Mouse (Mus musculus) forebrain, embryonic 13.5 days (tissue): ENCODE measurements at regions not wholly inside any gene's neighbourhood (a gene's known extent, or its start where the extent isn't known, plus 50 kb on each side); places are given as distances from the start of the nearest gene placed in this dataset.

Source experiments
- ATAC-seq: fragments of 200-750 bp; cut with Nextera tagmentation; 2 replicates; pipeline ENCODE4 v1.8.0; 2017
- H3K27ac ChIP-seq: fragments of 300-500 bp; sonication (generic); 2 replicates; pipeline ENCODE4 v1.5.1; 2015; ENCODE audit warnings: inconsistent platforms, mild to moderate bottlenecking, moderate library complexity
- H3K27me3 ChIP-seq: fragments of 300-500 bp; sonication (generic); 2 replicates; pipeline ENCODE4 v1.6.1; 2015; ENCODE audit warnings: mild to moderate bottlenecking, inconsistent platforms
- H3K36me3 ChIP-seq: fragments of 300-500 bp; sonication (generic); 2 replicates; pipeline ENCODE4 v1.6.1; 2015; ENCODE audit warnings: mild to moderate bottlenecking, inconsistent platforms; ENCODE audit not compliant: poor library complexity, severe bottlenecking
- H3K4me1 ChIP-seq: fragments of 300-500 bp; sonication (generic); 2 replicates; pipeline ENCODE4 v1.6.1; 2015; ENCODE audit warnings: inconsistent platforms
- H3K4me2 ChIP-seq: fragments of 300-500 bp; sonication (generic); 2 replicates; pipeline ENCODE4 v1.6.1; 2015; ENCODE audit warnings: inconsistent platforms, mild to moderate bottlenecking, moderate library complexity
- H3K4me3 ChIP-seq: fragments of 300-500 bp; sonication (generic); 2 replicates; pipeline ENCODE4 v1.5.1; 2015; ENCODE audit warnings: mild to moderate bottlenecking, inconsistent platforms
- H3K9ac ChIP-seq: fragments of 300-500 bp; sonication (generic); 2 replicates; pipeline ENCODE4 v1.6.1; 2015; ENCODE audit warnings: mild to moderate bottlenecking, inconsistent platforms
- H3K9me3 ChIP-seq: fragments of 300-500 bp; sonication (generic); replicated peaks from 2 replicates; pipeline ENCODE4 v1.6.1; 2016; ENCODE audit warnings: inconsistent platforms
- WGBS: fragments of 180-500 bp; shearing (Covaris S2); methylation state at CpG from one replicate; pipeline ENCODE4 v1.1.7; 2015; 5-methylcytosine and 5-hydroxymethylcytosine counted together

DNA sequence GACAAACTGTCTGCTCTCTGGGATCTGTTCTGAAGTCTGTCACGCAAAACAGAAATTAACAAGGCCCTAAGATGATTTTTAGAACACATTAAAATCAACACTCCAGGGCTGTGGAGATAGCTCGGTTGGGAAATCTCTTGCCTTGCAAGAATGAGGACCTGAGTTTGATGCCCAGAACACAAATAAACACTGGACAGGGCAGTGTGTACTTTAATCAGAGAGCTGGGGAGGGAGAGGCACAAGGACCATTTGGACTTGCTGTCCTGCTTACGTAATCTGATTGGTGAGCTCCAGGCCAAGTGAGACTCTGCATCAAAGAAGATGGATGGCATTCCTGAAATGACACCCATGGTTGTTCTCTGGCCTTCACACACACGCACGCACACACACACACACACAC, 111.2 kb upstream of the Stac start:
- ATAC-seq = no peak
- no peak overlapping the region for H3K27ac ChIP-seq
- 90% methylated on average over 5 of the region's 5 CpGs for WGBS

DNA sequence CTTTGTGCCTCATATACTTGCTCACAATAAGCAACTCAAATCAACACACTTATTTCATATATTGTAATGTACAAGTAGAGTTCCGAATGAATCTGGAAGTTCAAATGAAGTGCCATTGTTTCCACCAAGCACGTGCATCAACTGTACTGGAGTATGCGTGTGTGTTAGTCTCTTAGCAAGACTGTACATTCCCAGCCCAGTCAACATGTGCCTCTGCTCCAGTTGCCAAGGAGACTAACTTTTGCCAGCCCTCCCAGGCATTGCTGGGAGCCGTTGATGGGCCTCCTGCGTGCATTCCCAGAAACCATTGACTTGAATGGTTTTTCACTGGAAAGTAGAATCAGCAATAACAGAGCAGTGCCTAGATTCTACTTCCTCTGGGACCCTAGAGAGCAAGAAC, 110.7 kb upstream of the Stac start:
- ATAC-seq = no peak
- no peak overlapping the region for H3K27ac ChIP-seq

More for the DNA sequence above, 111.2 kb upstream of the Stac start:
- Histone ChIP-seq H3K27me3 (no peaks in the 10 kb centered on the region), H3K4me3 (no peak overlapping the region), H3K4me1 (no peaks in the 10 kb centered on the region), H3K9ac (no peak overlapping the region), H3K36me3 (no peaks in the 10 kb centered on the region), H3K9me3 (no peaks in the 10 kb centered on the region), H3K4me2 (no peak overlapping the region)

DNA sequence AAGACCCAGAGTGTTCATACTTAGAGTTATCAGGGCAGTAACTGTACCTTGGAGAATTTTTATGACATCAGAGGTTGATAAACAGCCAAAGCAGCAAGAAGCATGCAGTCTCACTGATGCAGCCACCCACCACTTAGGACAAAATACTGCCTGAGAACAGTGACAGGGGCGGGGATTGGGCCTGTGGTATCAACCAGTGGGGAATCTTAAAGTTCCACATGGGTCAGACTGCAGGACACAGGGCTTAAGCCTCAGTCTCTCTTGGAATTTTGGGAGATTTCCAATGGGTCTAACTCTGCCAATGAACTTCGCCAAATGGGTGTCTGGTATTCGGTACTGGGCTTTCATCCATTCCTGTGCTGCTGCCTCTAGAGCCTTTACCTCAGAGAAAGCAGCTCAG, 88.8 kb upstream of the Stac start:
- no peak for ATAC-seq
- 85% methylated on average over 3 of the region's 3 CpGs for WGBS
- H3K36me3 ChIP-seq = no peaks in the 10 kb centered on the region
- no peak overlapping the region for H3K4me3 ChIP-seq
- H3K4me2 ChIP-seq = no peak overlapping the region
- no peaks in the 10 kb centered on the region for H3K4me1 ChIP-seq
- H3K9me3 ChIP-seq = no peaks in the 10 kb centered on the region
- H3K27ac ChIP-seq = no peak overlapping the region
- no peak overlapping the region for H3K9ac ChIP-seq
- no peaks in the 10 kb centered on the region for H3K27me3 ChIP-seq

More for the DNA sequence above, 110.7 kb upstream of the Stac start:
- Histone ChIP-seq H3K4me2 (no peak overlapping the region), H3K9ac (no peak overlapping the region), H3K4me3 (no peak overlapping the region), H3K9me3 (no peaks in the 10 kb centered on the region), H3K36me3 (no peaks in the 10 kb centered on the region), H3K4me1 (no peaks in the 10 kb centered on the region), H3K27me3 (no peaks in the 10 kb centered on the region)
- 90% methylated on average over 5 of the region's 5 CpGs for WGBS

DNA sequence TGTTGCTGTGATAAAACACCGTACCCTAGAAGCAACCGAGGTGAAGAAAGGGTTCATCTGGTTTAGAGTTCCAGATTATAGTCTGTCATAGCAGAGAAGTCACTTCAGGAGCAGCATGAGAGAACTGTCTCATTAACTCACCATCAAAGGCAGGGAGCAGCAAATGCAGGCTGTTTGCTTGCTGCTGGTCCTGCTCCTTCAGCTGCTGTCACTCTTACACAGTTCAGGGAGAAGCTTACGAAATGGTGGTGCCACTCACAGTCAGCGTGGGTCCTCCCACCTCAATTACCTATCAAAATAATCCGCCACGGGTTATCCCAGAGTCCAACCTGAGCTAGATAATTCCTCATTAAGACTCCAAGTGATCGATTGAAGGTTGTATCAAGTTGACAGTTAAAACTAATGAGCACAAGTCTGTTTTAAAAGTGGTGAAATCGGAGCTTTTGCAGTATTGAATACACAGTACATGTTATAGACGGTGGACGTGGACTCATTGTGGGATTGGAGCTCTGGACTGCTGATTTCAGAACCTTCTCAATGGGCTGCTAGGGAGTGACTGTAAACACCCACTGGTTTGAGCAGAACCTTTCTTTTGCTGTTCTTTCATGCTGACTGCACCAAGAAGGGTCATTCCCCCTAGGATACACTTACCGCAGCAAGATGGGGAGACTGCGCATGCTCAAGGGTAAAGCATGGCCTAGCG, 87.4 kb upstream of the Stac start:
- no peaks in the 10 kb centered on the region for H3K27me3 ChIP-seq
- no peak overlapping the region for H3K9ac ChIP-seq
- 0 out of 2 replicates have a peak overlapping the region, but pooled peaks have one; percentile 7 for H3K4me2 ChIP-seq
- no peak overlapping the region for H3K27ac ChIP-seq
- no peaks in the 10 kb centered on the region for H3K9me3 ChIP-seq
- H3K4me1 ChIP-seq = no peaks in the 10 kb centered on the region
- H3K36me3 ChIP-seq = no peaks in the 10 kb centered on the region
- ATAC-seq = 0 out of 2 replicates have a peak, but pooled peaks have one; percentile 45
- no peak overlapping the region for H3K4me3 ChIP-seq
- 57% methylated on average over 13 of the region's 13 CpGs for WGBS

DNA sequence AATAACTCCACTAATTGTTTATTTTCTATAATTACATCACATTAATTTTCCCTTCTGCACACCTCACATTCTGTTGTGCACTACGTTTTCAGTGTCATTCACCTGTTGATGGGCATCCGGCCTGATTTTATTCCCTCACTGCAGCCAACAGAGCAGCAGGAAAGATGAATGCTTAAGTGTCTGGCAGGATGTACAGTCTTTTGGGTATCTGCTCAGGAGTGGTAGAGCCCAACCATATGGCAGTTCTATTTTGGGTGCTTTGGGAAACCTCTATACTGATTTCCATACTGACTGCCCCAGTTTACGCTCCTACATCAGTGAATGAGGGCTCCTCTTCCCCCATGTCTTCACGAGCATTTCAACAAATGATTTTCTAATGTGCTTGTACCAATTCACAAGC, 84.1 kb upstream of the Stac start:
- H3K27ac ChIP-seq = no peak overlapping the region
- H3K4me3 ChIP-seq = no peak overlapping the region
- peak; percentile 51; the same call in 1 of the 2 replicates for ATAC-seq
- no peak overlapping the region for H3K4me2 ChIP-seq
- H3K36me3 ChIP-seq = no peaks in the 10 kb centered on the region
- WGBS = 85% methylated on average over 4 of the region's 4 CpGs
- H3K4me1 ChIP-seq = no peaks in the 10 kb centered on the region
- H3K27me3 ChIP-seq = no peaks in the 10 kb centered on the region
- no peaks in the 10 kb centered on the region for H3K9me3 ChIP-seq
- no peak overlapping the region for H3K9ac ChIP-seq

DNA sequence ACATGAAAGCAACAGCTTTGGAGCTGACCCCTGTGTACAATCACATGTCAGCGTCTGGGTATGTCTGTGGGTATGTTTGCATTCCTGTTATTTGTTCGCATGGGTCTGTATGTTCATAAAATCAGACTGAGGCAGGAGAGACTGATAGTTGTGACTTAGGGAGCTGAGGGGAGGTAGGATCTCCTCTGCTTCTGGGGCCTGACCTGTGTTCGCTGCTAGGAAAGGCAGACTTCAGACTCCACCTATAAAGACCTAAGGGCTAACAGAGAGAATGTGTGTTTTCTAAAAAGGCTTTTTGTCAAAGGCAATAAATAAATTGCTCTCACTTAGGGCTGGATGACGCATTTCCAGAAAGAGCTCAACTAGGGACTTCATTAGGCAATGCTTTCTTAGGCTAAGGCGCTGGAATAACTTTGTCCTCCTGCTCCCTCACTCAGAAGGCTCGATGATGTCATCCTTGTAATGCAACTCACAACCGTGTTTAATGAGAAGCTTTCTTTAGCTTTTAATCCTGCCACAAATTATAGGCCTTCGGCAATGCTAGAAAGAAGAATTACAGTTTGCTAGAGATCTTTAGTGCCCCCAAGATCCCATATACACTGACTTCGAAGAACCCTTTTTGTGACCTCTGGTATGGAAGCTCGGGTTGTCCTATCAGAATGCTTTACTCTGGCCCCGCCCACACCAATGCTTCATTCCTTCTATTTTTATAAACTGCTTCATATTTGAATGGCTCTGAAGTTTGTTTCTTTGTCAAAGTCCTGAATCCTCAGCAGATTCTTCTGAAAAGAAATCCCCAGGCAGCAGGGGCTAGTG, 72.7 kb upstream of the Stac start:
- Histone ChIP-seq H3K9me3 (no peaks in the 10 kb centered on the region), H3K4me2 (no peak overlapping the region), H3K9ac (no peak overlapping the region), H3K36me3 (no peaks in the 10 kb centered on the region), H3K4me1 (peaks cover 17% of the 10 kb centered on the region), H3K4me3 (no peak overlapping the region), H3K27ac (peak overlapping the region; percentile 2; the same call in 1 of the 2 replicates), H3K27me3 (no peaks in the 10 kb centered on the region)
- ATAC-seq = peak; percentile 77; the same call in 1 of the 2 replicates
- WGBS = 52% methylated on average over 11 of the region's 11 CpGs

DNA sequence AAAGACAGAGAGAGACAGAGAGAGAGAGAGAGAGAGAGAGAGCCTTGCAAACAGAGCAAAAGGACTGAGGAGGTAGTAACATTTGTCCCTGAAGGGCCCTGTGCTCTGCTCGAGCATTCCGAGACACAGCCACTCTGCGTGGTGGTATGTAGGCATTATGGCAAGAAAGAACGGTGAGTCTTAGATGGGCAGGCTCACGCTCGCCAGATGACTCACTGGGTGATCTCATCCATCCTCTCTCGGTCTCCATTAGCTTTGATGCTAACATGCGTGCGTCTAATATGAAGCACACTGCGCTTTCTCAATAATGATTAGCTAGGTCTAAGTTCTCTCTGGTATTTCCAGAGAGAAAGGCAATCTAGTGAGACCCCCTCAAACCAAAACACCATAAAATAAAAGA, 65.1 kb upstream of the Stac start:
- no peak overlapping the region for H3K4me3 ChIP-seq
- ATAC-seq = no peak
- no peaks in the 10 kb centered on the region for H3K36me3 ChIP-seq
- no peaks in the 10 kb centered on the region for H3K4me1 ChIP-seq
- H3K9me3 ChIP-seq = no peaks in the 10 kb centered on the region
- no peaks in the 10 kb centered on the region for H3K27me3 ChIP-seq
- H3K4me2 ChIP-seq = no peak overlapping the region
- H3K9ac ChIP-seq = no peak overlapping the region
- no peak overlapping the region for H3K27ac ChIP-seq
- WGBS = 73% methylated on average over 10 of the region's 10 CpGs

DNA sequence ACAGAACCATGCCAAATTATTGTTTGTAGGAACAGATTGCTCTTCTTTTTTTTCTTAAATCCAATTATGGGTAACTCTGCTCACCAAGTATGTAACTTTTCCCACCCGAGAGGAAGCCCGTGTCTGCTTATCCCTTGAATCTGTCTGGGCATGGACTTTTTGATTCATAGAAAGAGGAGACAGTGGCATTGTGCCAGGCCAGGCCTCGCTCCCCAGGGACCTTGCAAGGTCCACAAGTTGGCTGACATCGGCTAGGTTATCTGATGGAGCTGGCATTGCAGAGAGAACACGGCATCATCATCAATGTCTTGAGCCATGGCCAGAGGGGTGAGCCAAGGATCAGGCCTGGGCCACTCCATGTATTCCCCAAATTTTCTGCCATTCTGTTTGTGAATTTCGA, 56.0 kb upstream of the Stac start:
- 81% methylated on average over 6 of the region's 6 CpGs for WGBS
- ATAC-seq = no peak
- Histone ChIP-seq H3K9ac (no peak overlapping the region), H3K36me3 (no peaks in the 10 kb centered on the region), H3K27ac (no peak overlapping the region), H3K27me3 (no peaks in the 10 kb centered on the region), H3K4me3 (no peak overlapping the region), H3K4me1 (no peaks in the 10 kb centered on the region), H3K4me2 (no peak overlapping the region), H3K9me3 (no peaks in the 10 kb centered on the region)

DNA sequence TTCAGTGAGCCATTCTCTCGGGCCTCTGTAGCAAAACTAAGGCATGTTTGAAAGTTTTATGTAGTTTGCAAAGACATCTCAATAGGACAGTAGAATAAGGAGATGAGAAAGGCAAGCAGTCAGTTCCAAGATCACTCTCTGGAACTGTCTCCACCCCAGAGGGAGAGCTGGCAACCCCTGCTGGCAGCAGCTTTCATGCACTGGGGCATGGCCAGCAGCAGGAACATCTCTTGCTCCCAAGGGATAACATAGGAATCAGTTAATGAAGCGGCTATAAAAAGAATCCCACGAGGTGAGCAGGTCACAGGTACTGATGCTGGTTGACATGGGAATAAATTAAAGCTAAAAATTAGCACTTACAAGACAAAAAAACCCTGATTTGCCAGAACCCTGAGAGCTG, 55.1 kb upstream of the Stac start:
- Histone ChIP-seq H3K36me3 (no peaks in the 10 kb centered on the region), H3K4me3 (no peak overlapping the region), H3K4me1 (no peaks in the 10 kb centered on the region), H3K4me2 (no peak overlapping the region), H3K9me3 (no peaks in the 10 kb centered on the region), H3K27ac (no peak overlapping the region), H3K27me3 (no peaks in the 10 kb centered on the region), H3K9ac (no peak overlapping the region)
- no peak for ATAC-seq
- 42% methylated on average over 3 of the region's 3 CpGs for WGBS
